Comparison of ENCODE assay signal across 7 mouse cellular contexts in the genomic region with DNA sequence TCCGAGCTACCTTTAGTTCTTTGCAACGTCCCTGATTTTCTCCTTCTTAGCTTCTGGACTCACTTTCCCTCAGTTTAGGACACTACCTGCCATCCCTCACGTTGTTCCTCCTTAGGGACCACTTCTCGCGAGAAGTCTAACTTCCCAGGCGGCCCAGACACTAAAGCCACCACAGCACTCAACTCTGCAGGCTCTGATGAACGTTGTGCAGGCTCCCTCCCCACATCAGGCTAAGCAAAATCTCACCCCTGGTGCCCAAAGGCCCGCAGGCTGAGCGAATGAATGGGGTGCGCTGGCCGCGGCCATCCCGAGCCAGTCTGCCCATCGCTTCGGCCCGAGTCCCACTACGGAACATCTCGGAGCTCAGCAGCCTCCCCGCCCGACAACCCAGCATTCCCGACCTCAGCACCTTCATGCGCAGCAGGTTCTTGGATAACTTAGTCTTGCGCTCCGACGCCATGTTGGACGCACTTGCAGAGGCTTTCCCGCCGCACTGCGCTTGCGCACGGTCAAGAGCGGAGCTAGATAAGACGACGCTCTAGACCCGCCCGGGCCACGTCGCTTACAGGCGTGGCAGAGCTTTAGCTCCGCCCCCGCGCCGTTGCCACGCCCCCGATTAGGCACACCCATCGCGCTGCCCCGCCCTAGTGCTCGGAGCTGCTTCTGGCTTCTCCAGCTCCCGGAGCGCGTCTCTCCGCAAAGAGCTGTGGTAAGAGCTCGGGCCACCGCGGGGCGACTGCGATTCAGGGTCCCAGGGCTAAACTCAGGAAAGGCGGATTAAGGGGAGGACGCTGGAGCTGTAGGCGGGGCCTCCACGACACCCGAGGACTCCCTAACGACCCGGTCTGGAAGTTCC. TPM values are rescaled to one million over a fixed set of nuclear protein-coding genes. Genes with fewer than 3 reads are reported as not detected.
DNase-seq lines count a peak whose midpoint lies in the region; ATAC-seq and TF ChIP-seq lines count a peak whose summit lies in the region.

A gene (minus strand): TSS at position 501 of the 856 bp plus-strand sequence.

- peak; percentile 48 for TF ChIP-seq CTCF in intestine, postnatal 0 days (IDR thresholded peaks at IDR 0.05; ENCODE audit: low read depth)
- TF ChIP-seq CTCF in small intestine, adult 2 months (IDR thresholded peaks at IDR 0.05; ENCODE audit: extremely low read depth, insufficient read length, insufficient replicate concordance, low read depth, low read length) = no peak

- TF ChIP-seq POLR2A in small intestine, adult 2 months (IDR thresholded peaks at IDR 0.05; ENCODE audit: low read depth, low read length) = peak; percentile 82

- peak; percentile 98 for DNase-seq in adrenal gland, postnatal 10 days
- peak; percentile 99 for DNase-seq in embryonic facial prominence, embryonic 10.5 days (ENCODE audit: low spot score)
- DNase-seq in gonadal fat pad, adult 2 months (ENCODE audit: low read depth) = peak; percentile 55
- peak; percentile 99 for DNase-seq in left cerebral cortex, postnatal 4 days

- peaks cover 13% of the 10 kb centered on the region; the same call in 1 of the 2 replicates for H3K27me3 ChIP-seq in embryonic facial prominence, embryonic 10.5 days (replicated peaks; ENCODE audit: low read depth, poor library complexity, severe bottlenecking)
- no peaks in the 10 kb centered on the region for H3K27me3 ChIP-seq in intestine, postnatal 0 days (replicated peaks; ENCODE audit: control insufficient read depth, insufficient read depth, low read length)
- peaks cover 4% of the 10 kb centered on the region; the same call in 1 of the 2 replicates for H3K27me3 ChIP-seq in midbrain, embryonic 12.5 days
- H3K27me3 ChIP-seq in small intestine, adult 2 months (ENCODE audit: control insufficient read depth, insufficient read depth, low read length) = no peaks in the 10 kb centered on the region

- peak within 1 kb of the TSS; percentile 73 for H3K4me2 ChIP-seq in intestine, postnatal 0 days (replicated peaks; ENCODE audit: low read depth)
- H3K4me2 ChIP-seq in midbrain, embryonic 12.5 days (replicated peaks) = peak within 1 kb of the TSS; percentile 58

- H3K36me3 ChIP-seq in embryonic facial prominence, embryonic 10.5 days (replicated peaks) = peaks cover 28% of the 10 kb centered on the region
- H3K36me3 ChIP-seq in intestine, postnatal 0 days (ENCODE audit: control insufficient read depth, insufficient read depth) = 0 out of 2 replicates have a peak, but pooled peaks cover 9% of the 10 kb centered on the region
- H3K36me3 ChIP-seq in midbrain, embryonic 12.5 days = peaks cover 21% of the 10 kb centered on the region
- H3K36me3 ChIP-seq in small intestine, adult 2 months (ENCODE audit: control insufficient read depth, insufficient read depth, low read length) = peaks cover 12% of the 10 kb centered on the region

- peak within 1 kb of the TSS; percentile 88 for H3K9ac ChIP-seq in intestine, postnatal 0 days (ENCODE audit: low read depth, low read length)
- H3K9ac ChIP-seq in midbrain, embryonic 12.5 days (replicated peaks) = peak within 1 kb of the TSS; percentile 79

- peak within 1 kb of the TSS; percentile 95 for H3K27ac ChIP-seq in embryonic facial prominence, embryonic 10.5 days (replicated peaks)
- peak within 1 kb of the TSS; percentile 91 for H3K27ac ChIP-seq in intestine, postnatal 0 days (ENCODE audit: low read depth, low read length)
- H3K27ac ChIP-seq in midbrain, embryonic 12.5 days (replicated peaks) = peak within 1 kb of the TSS; percentile 79
- H3K27ac ChIP-seq in small intestine, adult 2 months (ENCODE audit: insufficient read depth, low read depth, low read length) = peak within 1 kb of the TSS; percentile 75

- peak; percentile 96 for ATAC-seq in intestine, postnatal 0 days
- peak; percentile 99 for ATAC-seq in midbrain, embryonic 12.5 days (ENCODE audit: low FRiP score, low read depth)

- H3K9me3 ChIP-seq in embryonic facial prominence, embryonic 10.5 days = no peaks in the 10 kb centered on the region
- H3K9me3 ChIP-seq in intestine, postnatal 0 days (ENCODE audit: control insufficient read depth) = no peaks in the 10 kb centered on the region
- no peaks in the 10 kb centered on the region for H3K9me3 ChIP-seq in midbrain, embryonic 12.5 days

- peak within 1 kb of the TSS; percentile 82 for H3K4me3 ChIP-seq in embryonic facial prominence, embryonic 10.5 days
- H3K4me3 ChIP-seq in intestine, postnatal 0 days (ENCODE audit: low read depth, low read length) = peak within 1 kb of the TSS; percentile 77
- H3K4me3 ChIP-seq in midbrain, embryonic 12.5 days = peak within 1 kb of the TSS; percentile 64
- peak within 1 kb of the TSS; percentile 70 for H3K4me3 ChIP-seq in small intestine, adult 2 months (ENCODE audit: low read depth, low read length)

- peaks cover 22% of the 10 kb centered on the region for H3K4me1 ChIP-seq in embryonic facial prominence, embryonic 10.5 days
- peaks cover 3% of the 10 kb centered on the region; the same call in 1 of the 2 replicates for H3K4me1 ChIP-seq in intestine, postnatal 0 days (replicated peaks; ENCODE audit: control insufficient read depth, insufficient read depth, low read length)
- H3K4me1 ChIP-seq in midbrain, embryonic 12.5 days = peaks cover 21% of the 10 kb centered on the region
- H3K4me1 ChIP-seq in small intestine, adult 2 months (ENCODE audit: control insufficient read depth, insufficient read depth, insufficient read length, low read length) = peaks cover 17% of the 10 kb centered on the region; the same call in 1 of the 2 replicates

- intact Hi-C loops in left cerebral cortex, postnatal 4 days (cut with DNase I) = no loop called here

- under 1% methylated on average over 65 of the region's 65 CpGs for WGBS in embryonic facial prominence, embryonic 10.5 days
- under 1% methylated on average over 65 of the region's 65 CpGs for WGBS in intestine, postnatal 0 days
- WGBS in midbrain, embryonic 12.5 days = under 1% methylated on average over 63 of the region's 65 CpGs
- WGBS in small intestine, adult 2 months = under 1% methylated on average over 65 of the region's 65 CpGs

RNA-seq across cellular contexts. Expression of the gene that starts here (rescaled TPM):
- total RNA-seq in adrenal gland, postnatal 10 days (2021) = 10 to 100 TPM; 16.8 to 20.5 TPM
- polyA plus RNA-seq in embryonic facial prominence, embryonic 10.5 days (2016; fragmentation: Nextera tagmentation; extraction: Ambion mirVana) = 63.1 and 67.0 TPM in 2 replicates
- 7.8 and 7.9 TPM in 2 replicates for polyA plus RNA-seq in gonadal fat pad, adult 2 months (2012; rRNA removed)
- polyA plus RNA-seq in intestine, postnatal 0 days (2015; fragmentation: Nextera tagmentation; extraction: Ambion mirVana) = 31.3 and 33.4 TPM in 2 replicates
- total RNA-seq in left cerebral cortex, postnatal 4 days (2021) = 10 to 100 TPM; 22.3 to 22.9 TPM
- 46.3 and 46.4 TPM in 2 replicates for polyA plus RNA-seq in midbrain, embryonic 12.5 days (2016; fragmentation: Nextera tagmentation; extraction: Ambion mirVana)
- polyA plus RNA-seq in small intestine, adult 2 months (2012; rRNA removed) = 1.5 and 2.1 TPM in 2 replicates

Comparison
In these comparisons a context has a peak if more than half of its experiments do, and no peak if none do; other contexts are left out.
1. Peak in every context shown above with its lines: DNase-seq, ATAC-seq, H3K4me3 ChIP-seq and H3K27ac ChIP-seq.